In the genomic region with DNA sequence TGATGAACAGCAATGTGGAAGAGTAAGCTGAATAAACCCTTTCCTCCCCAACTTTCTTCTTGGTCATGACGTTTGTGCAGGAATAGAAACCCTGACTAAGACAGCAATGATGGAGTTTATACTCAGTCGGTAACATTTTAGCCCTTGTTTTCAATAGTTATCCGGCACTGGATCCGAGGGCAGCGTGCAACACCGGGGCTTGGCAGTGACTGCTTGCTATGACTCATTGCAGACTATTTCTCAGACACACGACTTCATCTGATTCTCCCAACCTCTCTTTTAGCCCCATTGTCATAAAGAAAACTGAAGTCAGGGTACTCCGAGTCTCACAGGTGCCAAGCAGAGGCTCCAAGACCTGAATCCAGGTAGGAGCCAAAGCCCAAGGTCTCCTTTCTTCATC, we compare ENCODE assay signal across 34 mouse cellular contexts. TPM values are rescaled to one million over a fixed set of nuclear protein-coding genes. Genes with fewer than 3 reads are reported as not detected.
"Had no signal": no experiment of that assay in that cellular context is flagged by ENCODE, and none has a peak within 500 bp of the region (broad histone marks: within the 10 kb centered on the region; RNA-seq: fewer than 3 reads in every experiment).

No protein-coding gene starts in this region.

- H3K4me1 ChIP-seq: embryonic facial prominence, embryonic 12.5 days; embryonic facial prominence, embryonic 13.5 days; embryonic facial prominence, embryonic 15.5 days; forebrain, embryonic 12.5 days; forebrain, embryonic 13.5 days; forebrain, embryonic 15.5 days had no signal

- DNase-seq: cerebellum, adult 9-10 months; cerebellum, adult 9-11 months; cerebellum, postnatal 10 days; cerebellum, postnatal 25 days; cerebellum, postnatal 36 days; embryo, embryonic 11 days; forebrain, postnatal 0 days; gastrocnemius, adult 2 months; gastrocnemius, postnatal 10 days; gastrocnemius, postnatal 14 days; gastrocnemius, postnatal 25 days; gastrocnemius, postnatal 36 days; heart, adult 11 months; heart, adult 18-20 months; heart, adult 2 months had no signal

- H3K4me2 ChIP-seq: embryonic facial prominence, embryonic 12.5 days; embryonic facial prominence, embryonic 13.5 days; embryonic facial prominence, embryonic 15.5 days; forebrain, embryonic 12.5 days; forebrain, embryonic 13.5 days; forebrain, embryonic 15.5 days had no signal

- H3K36me3 ChIP-seq: embryonic facial prominence, embryonic 10.5 days; embryonic facial prominence, embryonic 12.5 days; embryonic facial prominence, embryonic 13.5 days; embryonic facial prominence, embryonic 15.5 days; forebrain, embryonic 10.5 days; forebrain, embryonic 12.5 days; forebrain, embryonic 15.5 days had no signal

- H3K9ac ChIP-seq: embryonic facial prominence, embryonic 12.5 days; embryonic facial prominence, embryonic 13.5 days; embryonic facial prominence, embryonic 15.5 days; forebrain, embryonic 12.5 days; forebrain, embryonic 13.5 days; forebrain, embryonic 15.5 days; forebrain, postnatal 0 days had no signal

- H3K4me3 ChIP-seq: embryonic facial prominence, embryonic 10.5 days; embryonic facial prominence, embryonic 12.5 days; embryonic facial prominence, embryonic 13.5 days; embryonic facial prominence, embryonic 15.5 days; erythroblast, embryonic 14.5 days; forebrain, embryonic 10.5 days; forebrain, embryonic 12.5 days; forebrain, embryonic 13.5 days; forebrain, embryonic 15.5 days; gastrocnemius, adult 2 months; heart, adult 2 months had no signal

- H3K27me3 ChIP-seq: embryonic facial prominence, embryonic 12.5 days; embryonic facial prominence, embryonic 13.5 days; embryonic facial prominence, embryonic 15.5 days; forebrain, embryonic 12.5 days; forebrain, embryonic 13.5 days; forebrain, embryonic 15.5 days had no signal

- H3K9me3 ChIP-seq: embryonic facial prominence, embryonic 10.5 days; embryonic facial prominence, embryonic 12.5 days; embryonic facial prominence, embryonic 13.5 days; embryonic facial prominence, embryonic 15.5 days; forebrain, embryonic 10.5 days; forebrain, embryonic 12.5 days; forebrain, embryonic 13.5 days; forebrain, embryonic 15.5 days had no signal

- H3K27ac ChIP-seq: embryonic facial prominence, embryonic 10.5 days; embryonic facial prominence, embryonic 12.5 days; embryonic facial prominence, embryonic 13.5 days; embryonic facial prominence, embryonic 15.5 days; forebrain, embryonic 10.5 days; forebrain, embryonic 12.5 days; forebrain, embryonic 13.5 days; forebrain, embryonic 15.5 days; gastrocnemius, adult 2 months; heart, adult 2 months had no signal

- ATAC-seq: forebrain, embryonic 13.5 days; forebrain, embryonic 14.5 days; forebrain, embryonic 15.5 days; forebrain, embryonic 16.5 days; forebrain, postnatal 0 days had no signal

RNA-seq across cellular contexts. Expression of a gene that starts 37.8 kb away (rescaled TPM):
- total RNA-seq: common myeloid progenitor, adult 5-6 weeks; forebrain, postnatal 0 days; gastrocnemius, adult 18-20 months; granulocyte monocyte progenitor cell, adult 5-6 weeks; heart, adult 18-20 months had no signal
- polyA plus RNA-seq: erythroblast, embryonic 14.5 days; forebrain, embryonic 14.5 days; forebrain, embryonic 15.5 days; forebrain, embryonic 16.5 days had no signal

RNA-seq across cellular contexts. Expression of a gene that starts 50.0 kb away (rescaled TPM):
- total RNA-seq: common myeloid progenitor, adult 5-6 weeks; forebrain, postnatal 0 days; gastrocnemius, adult 18-20 months; gastrocnemius, adult 8-10 months; gastrocnemius, postnatal 14 days; gastrocnemius, postnatal 36 days; granulocyte monocyte progenitor cell, adult 5-6 weeks; heart, adult 2 months; heart, adult 8-10 months had no signal
- polyA plus RNA-seq: cortical plate, adult 2 months; erythroblast, embryonic 14.5 days; forebrain, embryonic 11.5 days; forebrain, embryonic 12.5 days; forebrain, embryonic 13.5 days; forebrain, embryonic 14.5 days; forebrain, embryonic 15.5 days; forebrain, embryonic 16.5 days; forebrain, postnatal 0 days; frontal cortex, adult 2 months; heart, adult 2 months had no signal
